Mouse (Mus musculus): ENCODE measurements around the gene Rmdn3. TPM values are rescaled to one million over a fixed set of nuclear protein-coding genes. Genes with fewer than 3 reads are reported as not detected.

The Rmdn3 gene
- polyA plus RNA-seq, 1 experiment, result 9.2 TPM

DNA sequence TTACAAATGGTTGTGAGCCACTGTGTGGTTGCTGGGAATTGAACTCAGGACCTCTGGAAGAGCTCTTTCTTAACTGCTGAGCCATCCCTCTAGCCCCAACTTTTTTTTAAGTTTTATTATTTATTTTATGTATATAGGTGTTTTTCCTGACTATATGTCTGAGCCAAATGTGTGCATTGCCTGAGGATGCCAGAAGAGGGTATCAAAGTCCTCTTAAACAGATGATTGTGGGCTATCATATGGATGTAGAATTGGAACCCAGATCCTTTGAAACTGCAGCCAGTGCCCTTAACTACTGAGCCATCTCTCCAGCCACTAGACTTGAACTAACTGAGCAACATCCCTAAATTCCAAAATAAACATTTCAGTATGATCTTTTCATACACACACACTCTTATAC lies 55.3 kb downstream of the Rmdn3 start:
- no peak for TF ChIP-seq CTCF (IDR thresholded peaks at IDR 0.05; ENCODE audit: control insufficient read depth, insufficient read depth, insufficient replicate concordance, low read depth, low read length)
- TF ChIP-seq POLR2A (IDR thresholded peaks at IDR 0.05; ENCODE audit: control insufficient read depth, low read depth, low read length), result no peak
- Histone ChIP-seq H3K27me3 (ENCODE audit: control insufficient read depth, insufficient read depth, low read length) (no peaks in the 10 kb centered on the region), H3K36me3 (ENCODE audit: control insufficient read depth, insufficient read depth, low read length) (peaks cover 1% of the 10 kb centered on the region; the same call in 1 of the 2 replicates), H3K4me3 (ENCODE audit: control insufficient read depth, low read depth, low read length) (no peak overlapping the region), H3K4me1 (ENCODE audit: control insufficient read depth, insufficient read depth, low read length) (no peaks in the 10 kb centered on the region), H3K27ac (ENCODE audit: control insufficient read depth, insufficient read depth, low read depth, low read length) (no peak overlapping the region)

Other genes starting within 250 kb of the Rmdn3 start
- gene Chst14, start 230.5 kb downstream of the Rmdn3 start, polyA plus RNA-seq (2012; rRNA removed), result 1.0 and 1.3 TPM in 2 replicates
- gene Ccdc32, start 127.6 kb downstream of the Rmdn3 start, polyA plus RNA-seq (2012; rRNA removed), result 3.2 and 3.3 TPM in 2 replicates
- 4.7 and 4.8 TPM in 2 replicates for gene Rpusd2, start 122.2 kb downstream of the Rmdn3 start, polyA plus RNA-seq (2012; rRNA removed)
- gene Knl1, start 109.9 kb downstream of the Rmdn3 start, polyA plus RNA-seq (2012; rRNA removed), result 1.8 and 2.2 TPM in 2 replicates
- gene Rad51, start 44.2 kb downstream of the Rmdn3 start, polyA plus RNA-seq (2012; rRNA removed), result 12.2 and 15.1 TPM in 2 replicates
- 6.4 and 11.9 TPM in 2 replicates for gene Gchfr, start 10.7 kb upstream of the Rmdn3 start, polyA plus RNA-seq (2012; rRNA removed)
- gene Gm14137, start 17.5 kb upstream of the Rmdn3 start, polyA plus RNA-seq (2012; rRNA removed), result 4.7 and 4.8 TPM in 2 replicates
- gene Zfyve19, start 51.6 kb upstream of the Rmdn3 start, polyA plus RNA-seq (2012; rRNA removed), result 34.5 and 38.7 TPM in 2 replicates
- 3.7 and 3.8 TPM in 2 replicates for gene Dnajc17, start 51.8 kb upstream of the Rmdn3 start, polyA plus RNA-seq (2012; rRNA removed)
- 0.34 and 0.52 TPM in 2 replicates for gene Ppp1r14d, start 72.9 kb upstream of the Rmdn3 start, polyA plus RNA-seq (2012; rRNA removed)
- 3.6 and 4.7 TPM in 2 replicates for gene Spint1, start 80.3 kb upstream of the Rmdn3 start, polyA plus RNA-seq (2012; rRNA removed)
- gene Rhov, start 114.2 kb upstream of the Rmdn3 start, polyA plus RNA-seq (2012; rRNA removed), result 11.8 and 11.9 TPM in 2 replicates
- 10.0 and 10.2 TPM in 2 replicates for gene Vps18, start 131.7 kb upstream of the Rmdn3 start, polyA plus RNA-seq (2012; rRNA removed)
- 0.54 and 0.59 TPM in 2 replicates for gene Dll4, start 168.8 kb upstream of the Rmdn3 start, polyA plus RNA-seq (2012; rRNA removed)
- 3.5 and 3.6 TPM in 2 replicates for gene Chac1, start 194.2 kb upstream of the Rmdn3 start, polyA plus RNA-seq (2012; rRNA removed)